24 mouse cellular contexts compared by ENCODE assay signal in genomic region chr5:65482996-65483395, GRCm38 (mm10). TPM values are rescaled to one million over a fixed set of nuclear protein-coding genes. Genes with fewer than 3 reads are reported as not detected.
A peak's percentile ranks its signal among the peaks of the same experiment; 100 is the strongest.
DNase-seq lines count a peak whose midpoint lies in the region; ATAC-seq lines count a peak whose summit lies in the region.
"Had no signal": no experiment of that assay in that cellular context is flagged by ENCODE, and none has a peak within 500 bp of the region (broad histone marks: within the 10 kb centered on the region; RNA-seq: fewer than 3 reads in every experiment).

No protein-coding gene starts in this region.

- H3K4me1 ChIP-seq in megakaryocyte, embryonic 14.5 days = peaks cover 94% of the 10 kb centered on the region

- H3K4me3 ChIP-seq in megakaryocyte, embryonic 14.5 days (replicated peaks) = peak overlapping the region; percentile 88

- no peak for ATAC-seq in megakaryocyte, adult 5-6 weeks (ENCODE audit: poor library complexity, severe bottlenecking)
- ATAC-seq: activated CD4-positive, CD25-positive, alpha-beta regulatory T cell, adult 4 months; CD4-positive, CD25-positive, alpha-beta regulatory T cell, adult 4 months; Patski had no signal

- peak; percentile 71 for DNase-seq in heart, adult 11 months
- DNase-seq in heart, postnatal 25 days (ENCODE audit: low spot score) = no peak
- DNase-seq: adrenal gland, adult 2 months; adrenal gland, adult 8-10 months; adrenal gland, postnatal 10 days; adrenal gland, postnatal 14 days; adrenal gland, postnatal 25 days; adrenal gland, postnatal 36 days; B cell, adult 2 months; cerebellum, adult 11 months; cerebellum, adult 11-12 months; cerebellum, adult 18-20 months had no signal

- no peaks in the 10 kb centered on the region for H3K9me3 ChIP-seq in megakaryocyte, embryonic 14.5 days
- H3K9me3 ChIP-seq: G1E had no signal

- peaks cover 22% of the 10 kb centered on the region for H3K36me3 ChIP-seq in megakaryocyte, embryonic 14.5 days (replicated peaks; ENCODE audit: low read length)

- H3K27me3 ChIP-seq in megakaryocyte, embryonic 14.5 days (replicated peaks) = no peaks in the 10 kb centered on the region
- H3K27me3 ChIP-seq: Patski had no signal

- intact Hi-C loops in heart, postnatal 25 days (cut with DNase I) = no loop called here

RNA-seq across cellular contexts. Expression of gene Gm43552, which starts 9.6 kb away (rescaled TPM):
- total RNA-seq in heart, postnatal 25 days (2021) = not detected
- polyA plus RNA-seq in megakaryocyte, embryonic 14.5 days (2012; ENCODE audit: insufficient read depth, low replicate concordance) = 52.6 TPM in 1 of 2 replicates, not detected in the other
- total RNA-seq in megakaryocyte, adult 5-6 weeks (2015) = not detected in 2 replicates
- total RNA-seq in megakaryocyte, adult 5-6 weeks (2017) = not detected in 2 replicates
- total RNA-seq: adrenal gland, postnatal 10 days; adrenal gland, postnatal 14 days; adrenal gland, postnatal 4 days; CH12.LX; ES-E14; G1E; MEL had no signal
- polyA plus RNA-seq: activated CD4-positive, CD25-positive, alpha-beta regulatory T cell, adult 4 months; brain, embryonic 14.5 days; C2C12; CD4-positive, CD25-positive, alpha-beta regulatory T cell, adult 4 months; Patski had no signal

RNA-seq across cellular contexts. Expression of gene Ugdh, which starts 47.2 kb away (rescaled TPM):
- total RNA-seq in heart, postnatal 25 days (2021) = 10 to 100 TPM; 16.7 to 17.8 TPM
- polyA plus RNA-seq in megakaryocyte, embryonic 14.5 days (2012; ENCODE audit: insufficient read depth, low replicate concordance) = 3.2 TPM in 1 of 2 replicates, not detected in the other
- 87.9 and 92.7 TPM in 2 replicates for total RNA-seq in megakaryocyte, adult 5-6 weeks (2015)
- 121 TPM in 2 replicates for total RNA-seq in megakaryocyte, adult 5-6 weeks (2017)

RNA-seq across cellular contexts. Expression of gene Smim14, which starts 54.0 kb away (rescaled TPM):
- 100 to 1,000 TPM in 1 of 2 experiments, 10 to 100 TPM in 1; 91.5 to 105 TPM for total RNA-seq in heart, postnatal 25 days (2021)
- 60.5 and 108 TPM in 2 replicates for polyA plus RNA-seq in megakaryocyte, embryonic 14.5 days (2012; ENCODE audit: insufficient read depth, low replicate concordance)
- total RNA-seq in megakaryocyte, adult 5-6 weeks (2015) = 154 TPM in 2 replicates
- 87.1 and 94.7 TPM in 2 replicates for total RNA-seq in megakaryocyte, adult 5-6 weeks (2017)

RNA-seq across cellular contexts. Expression of gene Ube2k, which starts 54.0 kb away (rescaled TPM):
- 10 to 100 TPM; 70.4 to 70.9 TPM for total RNA-seq in heart, postnatal 25 days (2021)
- 16.2 and 135 TPM in 2 replicates for polyA plus RNA-seq in megakaryocyte, embryonic 14.5 days (2012; ENCODE audit: insufficient read depth, low replicate concordance)
- total RNA-seq in megakaryocyte, adult 5-6 weeks (2015) = 125 and 131 TPM in 2 replicates
- total RNA-seq in megakaryocyte, adult 5-6 weeks (2017) = 31.5 and 62.8 TPM in 2 replicates

Comparison
In these comparisons a context has a peak if more than half of its experiments do, and no peak if none do; other contexts are left out.
1. RNA of gene Ugdh, which starts 47.2 kb away (total RNA-seq): 87.9 to 121 TPM in megakaryocyte, adult 5-6 weeks; 16.7 to 17.8 TPM in heart, postnatal 25 days; every median in the first group is over 4 times any median in the second.